Mouse (Mus musculus) liver, embryonic 14.5 days (tissue): ENCODE measurements at regions not wholly inside any gene's neighbourhood (a gene's known extent, or its start where the extent isn't known, plus 50 kb on each side); places are given as distances from the start of the nearest gene placed in this dataset.

Source experiments
- CTCF ChIP-seq: IDR thresholded peaks from 2 replicates; pipeline ENCODE4 v1.5.1; 2016; ENCODE audit warnings: antibody characterized with exemption, low read depth, control low read depth
- EP300 ChIP-seq: IDR thresholded peaks from 2 replicates; pipeline ENCODE4 v1.6.1; 2016; ENCODE audit warnings: antibody characterized with exemption, low read depth

DNA sequence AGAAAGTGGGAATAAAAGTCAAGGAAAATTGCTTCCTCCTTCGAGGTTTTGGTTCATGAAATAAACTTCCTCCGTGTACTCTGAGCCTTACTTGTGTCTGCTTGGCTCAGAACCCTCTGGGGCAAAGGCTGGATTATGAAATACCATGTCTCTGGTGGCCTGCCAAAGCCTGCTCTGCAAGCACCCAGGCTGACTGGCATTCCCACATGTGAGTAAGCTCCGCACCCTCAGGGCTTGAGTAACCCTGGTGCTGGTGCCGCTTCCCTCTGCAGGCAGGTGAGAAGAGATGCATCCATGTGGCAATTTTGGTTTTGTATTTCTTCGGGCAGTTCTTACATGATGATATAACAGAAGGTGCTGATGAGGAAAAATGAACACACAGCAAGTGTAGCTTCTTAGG is 66.0 kb downstream of the Nr2f2 start:
- TF ChIP-seq CTCF (no peak), EP300 (no peak)
